Mouse (Mus musculus): ENCODE measurements at regions not wholly inside any gene's neighbourhood (a gene's known extent, or its start where the extent isn't known, plus 50 kb on each side); places are given as distances from the start of the nearest gene placed in this dataset.

DNA sequence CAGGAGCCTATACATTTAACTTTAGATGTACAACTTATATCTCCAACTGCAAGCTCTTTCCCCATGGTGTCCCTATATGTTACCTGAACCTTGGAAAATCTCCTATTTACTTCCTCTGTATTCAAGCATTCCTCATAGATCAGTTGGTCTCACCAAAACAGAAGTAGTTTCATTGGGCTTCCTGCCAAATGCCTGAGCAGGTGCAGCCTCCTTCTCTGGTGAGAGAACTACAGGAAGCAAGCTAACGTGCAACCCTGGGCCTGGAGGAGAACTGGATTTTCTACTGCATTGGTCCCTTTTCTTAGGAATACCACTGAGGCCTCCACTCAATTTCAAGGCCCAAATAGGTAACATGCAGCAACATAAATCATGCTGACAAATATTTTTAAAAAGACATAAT, 400.6 kb upstream of the Actbl2 start:
- H3K4me1 ChIP-seq (ENCODE audit: control insufficient read depth, low read depth, low read length), result no peaks in the 10 kb centered on the region
- no peak overlapping the region for H3K27ac ChIP-seq (ENCODE audit: low read length)
- WGBS (ENCODE audit: insufficient replicate concordance), result 30% methylated on average over 1 of the region's 1 CpGs
- H3K9me3 ChIP-seq (replicated peaks; ENCODE audit: control insufficient read depth, low read length), result no peaks in the 10 kb centered on the region
- no peaks in the 10 kb centered on the region for H3K36me3 ChIP-seq (ENCODE audit: control insufficient read depth, insufficient read depth)
- ATAC-seq (ENCODE audit: low read depth), result no peak
- H3K27me3 ChIP-seq (ENCODE audit: control insufficient read depth, insufficient read depth, low read depth, low read length), result no peaks in the 10 kb centered on the region
- no peak overlapping the region for H3K9ac ChIP-seq (ENCODE audit: low read depth, low read length)
- no peak overlapping the region for H3K4me3 ChIP-seq (ENCODE audit: low read depth, low read length)
- no peak overlapping the region for H3K4me2 ChIP-seq (ENCODE audit: low read depth, low read length)

- no peaks in the 10 kb centered on the region for H3K9me3 ChIP-seq (replicated peaks; ENCODE audit: control insufficient read depth, low read length)
- no peaks in the 10 kb centered on the region for H3K36me3 ChIP-seq (ENCODE audit: control insufficient read depth, insufficient read depth)
- H3K9ac ChIP-seq (ENCODE audit: low read depth, low read length), result no peak overlapping the region
- H3K4me2 ChIP-seq (ENCODE audit: low read depth, low read length), result no peak overlapping the region
- H3K4me3 ChIP-seq (ENCODE audit: low read depth, low read length), result no peak overlapping the region
- no peak for ATAC-seq (ENCODE audit: low read depth)
- no peak overlapping the region for H3K27ac ChIP-seq (ENCODE audit: low read length)
- no peaks in the 10 kb centered on the region for H3K27me3 ChIP-seq (ENCODE audit: control insufficient read depth, insufficient read depth, low read depth, low read length)
- WGBS (ENCODE audit: insufficient replicate concordance), result 50% methylated on average over 4 of the region's 4 CpGs
- H3K4me1 ChIP-seq (ENCODE audit: control insufficient read depth, low read depth, low read length), result no peaks in the 10 kb centered on the region
Observed at GRCm38 (mm10) chr13:110865902-110866512, 388.8 kb upstream of the Actbl2 start.

GRCm38 (mm10) chr13:110866713-110867112, 388.1 kb upstream of the Actbl2 start:
- H3K4me1 ChIP-seq (ENCODE audit: control insufficient read depth, low read depth, low read length), result no peaks in the 10 kb centered on the region
- no peak for ATAC-seq (ENCODE audit: low read depth)
- WGBS (ENCODE audit: insufficient replicate concordance), result 29% methylated on average over 2 of the region's 2 CpGs

DNA sequence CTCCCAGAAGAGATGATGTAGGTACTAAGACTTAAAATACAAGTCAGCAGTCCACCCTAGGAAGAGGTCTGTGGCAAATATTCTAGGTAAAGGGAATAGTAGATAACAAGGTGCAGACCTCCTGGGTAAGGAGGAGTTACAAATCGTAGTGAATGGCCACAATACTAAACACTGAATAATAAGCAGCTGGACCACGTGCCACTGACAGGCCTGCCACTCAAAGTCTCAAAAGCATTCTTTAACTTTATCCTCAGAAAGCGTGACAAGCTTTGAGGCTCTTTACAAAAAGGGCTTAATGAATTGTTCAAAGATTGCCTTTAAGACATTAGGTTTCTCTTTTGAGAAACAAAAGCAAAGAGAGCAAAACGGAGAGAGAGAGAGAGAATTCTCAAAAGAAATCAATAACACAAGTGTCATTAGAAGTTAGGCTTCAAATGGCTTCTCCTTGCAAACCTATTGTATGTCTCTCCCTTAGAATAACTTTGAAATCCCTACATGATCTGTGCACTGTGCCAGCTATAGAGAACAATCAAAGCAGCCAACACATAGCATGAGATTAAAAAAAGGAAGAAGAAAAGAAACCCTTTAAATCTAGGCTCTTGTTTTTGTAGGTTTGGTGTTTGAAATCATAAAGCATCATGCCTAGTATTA, 383.6 kb upstream of the Actbl2 start:
- ATAC-seq (ENCODE audit: low read depth), result no peak
- Histone ChIP-seq H3K4me1 (ENCODE audit: control insufficient read depth, low read depth, low read length) (no peaks in the 10 kb centered on the region), H3K4me3 (ENCODE audit: low read depth, low read length) (no peak overlapping the region), H3K9ac (ENCODE audit: low read depth, low read length) (no peak overlapping the region), H3K36me3 (ENCODE audit: control insufficient read depth, insufficient read depth) (no peaks in the 10 kb centered on the region), H3K4me2 (ENCODE audit: low read depth, low read length) (no peak overlapping the region), H3K9me3 (replicated peaks; ENCODE audit: control insufficient read depth, low read length) (no peaks in the 10 kb centered on the region), H3K27ac (ENCODE audit: low read length) (no peak overlapping the region), H3K27me3 (ENCODE audit: control insufficient read depth, insufficient read depth, low read depth, low read length) (no peaks in the 10 kb centered on the region)
- WGBS (ENCODE audit: insufficient replicate concordance), result 52% methylated on average over 4 of the region's 4 CpGs

More at GRCm38 (mm10) chr13:110866713-110867112, 388.1 kb upstream of the Actbl2 start:
- Histone ChIP-seq H3K4me3 (ENCODE audit: low read depth, low read length) (no peak overlapping the region), H3K27ac (ENCODE audit: low read length) (no peak overlapping the region), H3K27me3 (ENCODE audit: control insufficient read depth, insufficient read depth, low read depth, low read length) (no peaks in the 10 kb centered on the region), H3K4me2 (ENCODE audit: low read depth, low read length) (no peak overlapping the region), H3K9ac (ENCODE audit: low read depth, low read length) (no peak overlapping the region), H3K36me3 (ENCODE audit: control insufficient read depth, insufficient read depth) (no peaks in the 10 kb centered on the region), H3K9me3 (replicated peaks; ENCODE audit: control insufficient read depth, low read length) (no peaks in the 10 kb centered on the region)

GRCm38 (mm10) chr13:110871776-110872135, 383.1 kb upstream of the Actbl2 start:
- 52% methylated on average over 1 of the region's 1 CpGs for WGBS (ENCODE audit: insufficient replicate concordance)
- H3K4me1 ChIP-seq (ENCODE audit: control insufficient read depth, low read depth, low read length), result no peaks in the 10 kb centered on the region
- H3K27ac ChIP-seq (ENCODE audit: low read length), result no peak overlapping the region
- H3K9ac ChIP-seq (ENCODE audit: low read depth, low read length), result no peak overlapping the region
- ATAC-seq (ENCODE audit: low read depth), result no peak
- no peaks in the 10 kb centered on the region for H3K9me3 ChIP-seq (replicated peaks; ENCODE audit: control insufficient read depth, low read length)
- H3K4me3 ChIP-seq (ENCODE audit: low read depth, low read length), result no peak overlapping the region
- no peaks in the 10 kb centered on the region for H3K27me3 ChIP-seq (ENCODE audit: control insufficient read depth, insufficient read depth, low read depth, low read length)
- no peaks in the 10 kb centered on the region for H3K36me3 ChIP-seq (ENCODE audit: control insufficient read depth, insufficient read depth)
- H3K4me2 ChIP-seq (ENCODE audit: low read depth, low read length), result no peak overlapping the region

DNA sequence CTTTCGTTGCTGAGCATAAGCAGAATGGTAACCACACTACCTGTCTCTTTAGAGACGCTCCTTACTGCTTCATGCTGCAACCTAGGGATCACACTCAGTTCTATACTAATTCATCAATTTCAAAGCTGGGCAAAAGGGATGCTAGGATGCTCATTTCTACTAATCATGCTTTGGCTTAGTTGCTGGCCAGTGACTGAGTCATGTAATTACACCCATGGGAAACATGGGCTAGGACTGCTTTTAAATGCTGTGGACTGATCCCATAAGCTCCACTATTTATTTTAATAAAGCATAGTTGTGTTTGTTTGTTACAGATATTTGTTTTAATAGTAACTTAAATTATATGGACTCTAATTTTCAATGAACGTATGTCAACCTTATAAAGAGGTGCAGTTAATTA, 373.2 kb upstream of the Actbl2 start:
- WGBS (ENCODE audit: insufficient replicate concordance), result 62% methylated on average over 3 of the region's 3 CpGs
- Histone ChIP-seq H3K4me3 (ENCODE audit: low read depth, low read length) (no peak overlapping the region), H3K4me1 (ENCODE audit: control insufficient read depth, low read depth, low read length) (no peaks in the 10 kb centered on the region), H3K27ac (ENCODE audit: low read length) (no peak overlapping the region), H3K27me3 (ENCODE audit: control insufficient read depth, insufficient read depth, low read depth, low read length) (no peaks in the 10 kb centered on the region), H3K9me3 (replicated peaks; ENCODE audit: control insufficient read depth, low read length) (no peaks in the 10 kb centered on the region), H3K4me2 (ENCODE audit: low read depth, low read length) (no peak overlapping the region), H3K9ac (ENCODE audit: low read depth, low read length) (no peak overlapping the region), H3K36me3 (ENCODE audit: control insufficient read depth, insufficient read depth) (no peaks in the 10 kb centered on the region)
- no peak for ATAC-seq (ENCODE audit: low read depth)

DNA sequence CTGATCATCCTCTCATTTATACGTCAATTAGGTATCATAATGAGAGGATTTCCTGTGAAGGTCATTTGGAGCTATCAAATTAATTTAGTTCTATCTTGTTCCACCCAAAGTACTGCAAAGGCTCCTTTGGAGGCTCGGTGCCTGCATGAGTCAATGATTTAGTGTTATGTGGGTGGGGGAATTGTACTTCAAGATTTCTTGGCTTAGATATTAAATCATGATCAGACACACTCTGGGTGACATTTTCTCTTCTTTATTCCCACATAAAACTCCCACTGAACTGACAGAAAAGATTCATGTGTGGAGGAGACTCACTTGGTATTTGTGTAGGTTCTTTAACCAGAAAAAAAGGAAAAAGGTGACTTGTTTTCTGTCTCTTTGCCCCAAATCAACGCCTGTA, 372.6 kb upstream of the Actbl2 start:
- Histone ChIP-seq H3K4me3 (ENCODE audit: low read depth, low read length) (no peak overlapping the region), H3K4me2 (ENCODE audit: low read depth, low read length) (no peak overlapping the region), H3K9ac (ENCODE audit: low read depth, low read length) (no peak overlapping the region), H3K4me1 (ENCODE audit: control insufficient read depth, low read depth, low read length) (no peaks in the 10 kb centered on the region), H3K36me3 (ENCODE audit: control insufficient read depth, insufficient read depth) (no peaks in the 10 kb centered on the region), H3K27me3 (ENCODE audit: control insufficient read depth, insufficient read depth, low read depth, low read length) (no peaks in the 10 kb centered on the region), H3K27ac (ENCODE audit: low read length) (no peak overlapping the region), H3K9me3 (replicated peaks; ENCODE audit: control insufficient read depth, low read length) (no peaks in the 10 kb centered on the region)
- WGBS (ENCODE audit: insufficient replicate concordance), result 54% methylated on average over 3 of the region's 3 CpGs
- no peak for ATAC-seq (ENCODE audit: low read depth)

GRCm38 (mm10) chr13:110882661-110883172, 372.1 kb upstream of the Actbl2 start:
- no peak for ATAC-seq (ENCODE audit: low read depth)
- Histone ChIP-seq H3K4me2 (ENCODE audit: low read depth, low read length) (no peak overlapping the region), H3K27ac (ENCODE audit: low read length) (no peak overlapping the region), H3K4me1 (ENCODE audit: control insufficient read depth, low read depth, low read length) (no peaks in the 10 kb centered on the region), H3K4me3 (ENCODE audit: low read depth, low read length) (no peak overlapping the region), H3K9me3 (replicated peaks; ENCODE audit: control insufficient read depth, low read length) (no peaks in the 10 kb centered on the region), H3K36me3 (ENCODE audit: control insufficient read depth, insufficient read depth) (no peaks in the 10 kb centered on the region), H3K27me3 (ENCODE audit: control insufficient read depth, insufficient read depth, low read depth, low read length) (no peaks in the 10 kb centered on the region), H3K9ac (ENCODE audit: low read depth, low read length) (no peak overlapping the region)
- 62% methylated on average over 10 of the region's 10 CpGs for WGBS (ENCODE audit: insufficient replicate concordance)

DNA sequence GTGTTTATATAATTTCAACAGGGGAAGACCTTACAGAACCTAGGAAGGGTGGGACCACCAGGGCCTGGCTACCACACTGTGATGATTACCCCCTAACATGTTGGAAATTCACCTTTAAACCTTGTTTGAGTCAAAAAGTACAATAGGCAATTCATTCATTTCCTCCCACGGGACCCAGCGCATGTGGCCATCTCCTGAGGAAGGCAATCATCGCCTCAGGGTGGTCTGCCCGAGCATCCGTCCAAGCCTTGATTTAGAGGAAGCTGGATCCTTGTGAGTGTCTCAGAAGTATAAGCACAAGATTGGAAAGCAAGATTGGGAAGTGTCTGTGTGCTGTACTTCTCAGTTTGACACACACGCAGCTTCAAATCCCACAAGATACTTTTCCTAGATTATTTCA, 360.9 kb upstream of the Actbl2 start:
- ATAC-seq (ENCODE audit: low read depth), result no peak
- WGBS (ENCODE audit: insufficient replicate concordance), result 39% methylated on average over 6 of the region's 6 CpGs
- no peak overlapping the region for H3K4me2 ChIP-seq (ENCODE audit: low read depth, low read length)
- no peaks in the 10 kb centered on the region for H3K27me3 ChIP-seq (ENCODE audit: control insufficient read depth, insufficient read depth, low read depth, low read length)
- H3K4me3 ChIP-seq (ENCODE audit: low read depth, low read length), result no peak overlapping the region
- H3K36me3 ChIP-seq (ENCODE audit: control insufficient read depth, insufficient read depth), result no peaks in the 10 kb centered on the region
- no peaks in the 10 kb centered on the region for H3K9me3 ChIP-seq (replicated peaks; ENCODE audit: control insufficient read depth, low read length)
- H3K4me1 ChIP-seq (ENCODE audit: control insufficient read depth, low read depth, low read length), result no peaks in the 10 kb centered on the region
- no peak overlapping the region for H3K9ac ChIP-seq (ENCODE audit: low read depth, low read length)
- no peak overlapping the region for H3K27ac ChIP-seq (ENCODE audit: low read length)
